26 mouse cellular contexts compared by ENCODE assay signal in the genomic region with DNA sequence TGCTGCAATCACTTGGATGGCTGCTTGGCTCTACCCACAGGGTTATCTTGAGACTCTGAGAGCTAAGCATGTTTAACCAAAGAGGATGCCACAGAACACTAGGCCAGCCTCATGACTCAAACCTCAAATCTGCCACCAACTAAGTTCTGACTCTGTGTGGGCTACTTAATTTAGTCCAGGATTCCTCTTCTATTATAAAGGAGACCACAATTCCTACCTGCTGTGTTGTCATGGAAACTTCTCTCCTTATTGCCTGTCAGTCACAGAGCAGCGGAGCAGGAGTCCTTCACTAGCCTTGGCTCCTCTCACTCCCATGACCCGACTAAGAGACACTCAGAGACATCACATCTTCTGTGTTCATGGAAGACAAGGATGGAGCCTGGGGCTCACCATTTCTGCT.
A peak's percentile ranks its signal among the peaks of the same experiment; 100 is the strongest.
DNase-seq lines count a peak whose midpoint lies in the region; ATAC-seq and TF ChIP-seq lines count a peak whose summit lies in the region.
"Had no signal": no experiment of that assay in that cellular context is flagged by ENCODE, and none has a peak within 500 bp of the region (broad histone marks: within the 10 kb centered on the region; RNA-seq: fewer than 3 reads in every experiment).

No protein-coding gene starts in this region.

- WGBS in embryonic facial prominence, embryonic 11.5 days = 57% methylated on average over 2 of the region's 2 CpGs
- WGBS in embryonic facial prominence, embryonic 10.5 days = 58% methylated on average over 2 of the region's 2 CpGs
- WGBS in hindbrain, postnatal 0 days = 27% methylated on average over 2 of the region's 2 CpGs
- WGBS in hindbrain, embryonic 14.5 days = 13% methylated on average over 2 of the region's 2 CpGs
- 13% methylated on average over 2 of the region's 2 CpGs for WGBS in forebrain, embryonic 14.5 days
- 80% methylated on average over 2 of the region's 2 CpGs for WGBS in intestine, embryonic 15.5 days

- no peak for TF ChIP-seq CTCF in hindbrain, postnatal 0 days (IDR thresholded peaks at IDR 0.05; ENCODE audit: low read depth)

- H3K9ac ChIP-seq in embryonic facial prominence, embryonic 11.5 days (replicated peaks; ENCODE audit: low read length) = no peak overlapping the region
- no peak overlapping the region for H3K9ac ChIP-seq in hindbrain, postnatal 0 days (replicated peaks; ENCODE audit: low read length)
- H3K9ac ChIP-seq in hindbrain, embryonic 14.5 days = no peak overlapping the region
- no peak overlapping the region for H3K9ac ChIP-seq in forebrain, embryonic 14.5 days (ENCODE audit: low read length)
- no peak overlapping the region for H3K9ac ChIP-seq in intestine, embryonic 15.5 days
- H3K9ac ChIP-seq: embryonic facial prominence, embryonic 12.5 days; heart, embryonic 15.5 days; limb, embryonic 15.5 days had no signal

- no peak for ATAC-seq in embryonic facial prominence, embryonic 11.5 days (replicated peaks; ENCODE audit: insufficient number of reproducible peaks, low FRiP score, low TSS enrichment, low read depth)
- ATAC-seq in hindbrain, postnatal 0 days = peak; percentile 21; the same call in 1 of the 2 replicates
- no peak for ATAC-seq in hindbrain, embryonic 14.5 days (ENCODE audit: low FRiP score)
- no peak for ATAC-seq in forebrain, embryonic 14.5 days
- ATAC-seq in intestine, embryonic 15.5 days = no peak
- ATAC-seq: intestine, postnatal 0 days; lung, postnatal 0 days; Patski had no signal

- no peaks in the 10 kb centered on the region for H3K9me3 ChIP-seq in embryonic facial prominence, embryonic 11.5 days (replicated peaks; ENCODE audit: control insufficient read depth, low read length)
- no peaks in the 10 kb centered on the region for H3K9me3 ChIP-seq in embryonic facial prominence, embryonic 10.5 days
- no peaks in the 10 kb centered on the region for H3K9me3 ChIP-seq in hindbrain, postnatal 0 days (ENCODE audit: low read length)
- H3K9me3 ChIP-seq in hindbrain, embryonic 14.5 days (ENCODE audit: control insufficient read depth, low read length) = no peaks in the 10 kb centered on the region
- H3K9me3 ChIP-seq in forebrain, embryonic 14.5 days (replicated peaks; ENCODE audit: control insufficient read depth, low read length) = no peaks in the 10 kb centered on the region
- H3K9me3 ChIP-seq in intestine, embryonic 15.5 days = no peaks in the 10 kb centered on the region
- H3K9me3 ChIP-seq: embryonic facial prominence, embryonic 12.5 days; heart, embryonic 15.5 days; limb, embryonic 15.5 days had no signal

- H3K4me2 ChIP-seq in embryonic facial prominence, embryonic 11.5 days (ENCODE audit: low read depth, low read length) = no peak overlapping the region
- H3K4me2 ChIP-seq in hindbrain, postnatal 0 days (ENCODE audit: low read depth, low read length) = no peak overlapping the region
- no peak overlapping the region for H3K4me2 ChIP-seq in hindbrain, embryonic 14.5 days (replicated peaks)
- H3K4me2 ChIP-seq in forebrain, embryonic 14.5 days (ENCODE audit: low read length) = no peak overlapping the region
- H3K4me2 ChIP-seq in intestine, embryonic 15.5 days (replicated peaks) = no peak overlapping the region
- H3K4me2 ChIP-seq: embryonic facial prominence, embryonic 12.5 days; heart, embryonic 15.5 days; limb, embryonic 15.5 days had no signal

- no peak overlapping the region for H3K27ac ChIP-seq in embryonic facial prominence, embryonic 11.5 days (replicated peaks; ENCODE audit: low read depth, low read length)
- H3K27ac ChIP-seq in embryonic facial prominence, embryonic 10.5 days (replicated peaks) = no peak overlapping the region
- H3K27ac ChIP-seq in hindbrain, postnatal 0 days = no peak overlapping the region
- no peak overlapping the region for H3K27ac ChIP-seq in hindbrain, embryonic 14.5 days
- H3K27ac ChIP-seq in forebrain, embryonic 14.5 days (ENCODE audit: low read depth, low read length) = no peak overlapping the region
- no peak overlapping the region for H3K27ac ChIP-seq in intestine, embryonic 15.5 days
- H3K27ac ChIP-seq: embryonic facial prominence, embryonic 12.5 days; heart, adult 2 months; heart, embryonic 15.5 days; kidney, postnatal 0 days; limb, embryonic 15.5 days; stomach, postnatal 0 days had no signal

- no peaks in the 10 kb centered on the region for H3K4me1 ChIP-seq in embryonic facial prominence, embryonic 11.5 days (ENCODE audit: control insufficient read depth, insufficient read depth, low read length)
- 0 out of 2 replicates have a peak, but pooled peaks cover 4% of the 10 kb centered on the region for H3K4me1 ChIP-seq in embryonic facial prominence, embryonic 10.5 days
- H3K4me1 ChIP-seq in hindbrain, postnatal 0 days (ENCODE audit: insufficient read depth, low read length) = no peaks in the 10 kb centered on the region
- peaks cover 13% of the 10 kb centered on the region for H3K4me1 ChIP-seq in hindbrain, embryonic 14.5 days (replicated peaks; ENCODE audit: control insufficient read depth, insufficient read depth, low read length)
- H3K4me1 ChIP-seq in forebrain, embryonic 14.5 days (ENCODE audit: control insufficient read depth, insufficient read depth, low read length) = peaks cover 13% of the 10 kb centered on the region
- no peaks in the 10 kb centered on the region for H3K4me1 ChIP-seq in intestine, embryonic 15.5 days (replicated peaks)
- H3K4me1 ChIP-seq: embryonic facial prominence, embryonic 12.5 days; heart, embryonic 15.5 days; limb, embryonic 15.5 days had no signal

- H3K27me3 ChIP-seq in embryonic facial prominence, embryonic 11.5 days (ENCODE audit: control insufficient read depth, insufficient read depth, low read length) = no peaks in the 10 kb centered on the region
- H3K27me3 ChIP-seq in embryonic facial prominence, embryonic 10.5 days (replicated peaks; ENCODE audit: low read depth, poor library complexity, severe bottlenecking) = no peaks in the 10 kb centered on the region
- no peaks in the 10 kb centered on the region for H3K27me3 ChIP-seq in hindbrain, postnatal 0 days (ENCODE audit: insufficient read depth, low read length)
- H3K27me3 ChIP-seq in hindbrain, embryonic 14.5 days (ENCODE audit: control insufficient read depth, insufficient read depth, low read length) = no peaks in the 10 kb centered on the region
- H3K27me3 ChIP-seq in forebrain, embryonic 14.5 days (replicated peaks; ENCODE audit: control insufficient read depth, insufficient read depth, low read length) = no peaks in the 10 kb centered on the region
- H3K27me3 ChIP-seq in intestine, embryonic 15.5 days (replicated peaks) = no peaks in the 10 kb centered on the region
- H3K27me3 ChIP-seq: embryonic facial prominence, embryonic 12.5 days; heart, embryonic 15.5 days; limb, embryonic 15.5 days; Patski had no signal

- peak; percentile 15 for DNase-seq in embryonic facial prominence, embryonic 11.5 days (ENCODE audit: low spot score)
- DNase-seq in embryonic facial prominence, embryonic 10.5 days (ENCODE audit: low spot score) = no peak
- DNase-seq in hindbrain, postnatal 0 days (ENCODE audit: low spot score) = peak; percentile 28
- DNase-seq in hindbrain, embryonic 14.5 days (ENCODE audit: low spot score) = no peak
- peak; percentile 56 for DNase-seq in forebrain, embryonic 14.5 days (ENCODE audit: low spot score)
- no peak for DNase-seq in kidney, postnatal 25 days
- DNase-seq in spleen, postnatal 36 days (ENCODE audit: low spot score in 2 of 2) = no peak
- DNase-seq: adrenal gland, postnatal 25 days; cerebellum, adult 11-12 months; cerebellum, postnatal 14 days; gastrocnemius, postnatal 10 days; heart, adult 2 months; heart, postnatal 4 days; layer of hippocampus, postnatal 36 days; right cerebral cortex, postnatal 4 days; thymus, postnatal 14 days had no signal

- H3K36me3 ChIP-seq in embryonic facial prominence, embryonic 11.5 days (replicated peaks; ENCODE audit: control insufficient read depth, insufficient read depth, low read depth, low read length) = no peaks in the 10 kb centered on the region
- H3K36me3 ChIP-seq in embryonic facial prominence, embryonic 10.5 days (replicated peaks) = no peaks in the 10 kb centered on the region
- no peaks in the 10 kb centered on the region for H3K36me3 ChIP-seq in hindbrain, postnatal 0 days (ENCODE audit: insufficient read depth, low read length)
- no peaks in the 10 kb centered on the region for H3K36me3 ChIP-seq in hindbrain, embryonic 14.5 days (replicated peaks; ENCODE audit: control insufficient read depth, insufficient read depth)
- no peaks in the 10 kb centered on the region for H3K36me3 ChIP-seq in forebrain, embryonic 14.5 days (ENCODE audit: control insufficient read depth, insufficient read depth, low read length)
- H3K36me3 ChIP-seq in intestine, embryonic 15.5 days = no peaks in the 10 kb centered on the region
- H3K36me3 ChIP-seq: embryonic facial prominence, embryonic 12.5 days; heart, embryonic 15.5 days; limb, embryonic 15.5 days had no signal

- no peak overlapping the region for H3K4me3 ChIP-seq in embryonic facial prominence, embryonic 11.5 days (ENCODE audit: low read depth, low read length)
- no peak overlapping the region for H3K4me3 ChIP-seq in embryonic facial prominence, embryonic 10.5 days
- no peak overlapping the region for H3K4me3 ChIP-seq in hindbrain, postnatal 0 days (ENCODE audit: low read length)
- H3K4me3 ChIP-seq in hindbrain, embryonic 14.5 days (replicated peaks; ENCODE audit: low read length) = no peak overlapping the region
- no peak overlapping the region for H3K4me3 ChIP-seq in forebrain, embryonic 14.5 days (ENCODE audit: low read depth, low read length)
- no peak overlapping the region for H3K4me3 ChIP-seq in intestine, embryonic 15.5 days (replicated peaks)
- H3K4me3 ChIP-seq: embryonic facial prominence, embryonic 12.5 days; erythroblast, embryonic 14.5 days; heart, adult 2 months; heart, embryonic 15.5 days; limb, embryonic 15.5 days had no signal

Comparison
In these comparisons a context has a peak if more than half of its experiments do, and no peak if none do; other contexts are left out.
1. DNase-seq: peak in embryonic facial prominence, embryonic 11.5 days (single experiment), hindbrain, postnatal 0 days (single experiment) and forebrain, embryonic 14.5 days (single experiment); none in embryonic facial prominence, embryonic 10.5 days (single experiment), hindbrain, embryonic 14.5 days (single experiment), kidney, postnatal 25 days (0 of 2) and spleen, postnatal 36 days (0 of 2).